Mouse (Mus musculus): ENCODE measurements at regions not wholly inside any gene's neighbourhood (a gene's known extent, or its start where the extent isn't known, plus 50 kb on each side); places are given as distances from the start of the nearest gene placed in this dataset.

DNA sequence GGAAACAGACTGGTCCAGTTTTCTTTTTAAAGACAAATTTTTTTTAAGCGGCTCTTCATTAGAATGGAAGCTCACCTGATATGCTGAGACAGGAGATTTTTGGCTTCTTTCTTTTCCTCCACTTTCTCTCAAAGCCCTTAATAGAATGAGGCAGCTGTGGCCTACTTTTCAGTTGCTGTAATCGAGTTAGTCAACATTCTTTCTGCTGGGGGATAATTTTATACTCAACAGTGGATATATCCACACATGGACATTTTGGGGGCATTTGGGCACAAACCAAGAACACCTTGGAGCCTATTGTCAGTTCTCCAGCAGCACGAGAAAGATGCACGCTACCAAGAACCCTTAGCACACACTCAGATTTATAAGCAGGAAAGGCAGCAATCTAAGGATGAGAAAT is 415.3 kb upstream of the Sox9 start:
- in situ Hi-C loops (cut with MboI, MseI), result no loop called here

DNA sequence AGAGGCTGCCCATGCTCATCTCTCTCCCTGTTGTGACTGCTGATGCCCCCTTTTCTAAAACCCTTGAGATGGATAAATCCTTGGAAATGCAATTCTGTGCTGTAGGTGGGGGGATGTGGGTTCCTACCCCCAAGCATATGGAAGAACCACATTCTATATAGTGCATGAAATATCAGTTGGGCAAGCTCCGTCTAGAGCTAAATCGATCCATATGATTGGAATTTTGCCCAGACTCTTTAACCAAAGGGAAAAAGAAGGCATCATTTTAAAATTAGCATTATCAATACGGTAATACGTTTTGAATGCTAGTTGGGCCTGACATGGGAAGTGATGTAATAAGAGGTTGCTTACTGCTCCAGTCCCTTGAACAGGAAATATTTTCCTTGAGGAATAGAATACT is 411.1 kb upstream of the Sox9 start:
- in situ Hi-C loops (cut with MboI, MseI), result no loop called here

DNA sequence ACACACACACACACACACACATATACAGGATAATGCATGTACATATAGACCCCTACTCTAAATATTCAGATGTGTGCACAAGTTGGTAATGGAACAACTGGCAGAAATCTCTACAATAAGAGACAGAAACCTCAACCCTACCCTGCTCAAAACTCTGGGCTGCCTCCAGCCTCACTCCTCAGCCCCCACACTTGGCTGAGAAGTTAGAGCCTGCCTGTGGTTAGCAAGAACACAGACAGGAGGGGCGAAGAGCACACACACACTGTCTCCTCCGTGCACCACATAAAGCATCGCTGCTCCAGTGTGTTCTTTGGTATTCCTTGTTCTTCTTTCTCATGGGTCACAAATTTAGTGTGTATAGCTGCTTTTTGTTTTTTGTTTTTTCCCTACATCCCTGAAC is 382.0 kb upstream of the Sox9 start:
- in situ Hi-C loops (cut with MboI, MseI), result no loop called here

DNA sequence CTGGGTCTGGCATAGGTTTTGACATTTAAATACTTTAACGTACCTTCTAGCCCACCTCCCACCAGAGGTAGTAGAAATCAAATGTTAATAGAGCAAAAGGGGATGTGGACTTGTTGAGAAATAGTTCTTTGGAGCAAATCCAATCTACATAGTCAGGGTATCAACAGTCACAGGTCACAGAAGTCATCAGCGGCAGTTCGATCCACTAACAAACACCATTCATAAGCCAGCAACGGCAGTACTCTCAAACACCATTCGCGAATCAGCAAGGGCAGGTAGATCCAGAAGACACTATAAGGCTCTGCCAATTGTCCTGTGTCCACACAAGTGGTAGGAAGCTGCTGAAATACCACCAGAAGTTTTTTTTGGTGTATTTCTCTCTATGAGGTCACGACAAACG is 374.3 kb upstream of the Sox9 start:
- in situ Hi-C loops (cut with MboI, MseI), result no loop called here

DNA sequence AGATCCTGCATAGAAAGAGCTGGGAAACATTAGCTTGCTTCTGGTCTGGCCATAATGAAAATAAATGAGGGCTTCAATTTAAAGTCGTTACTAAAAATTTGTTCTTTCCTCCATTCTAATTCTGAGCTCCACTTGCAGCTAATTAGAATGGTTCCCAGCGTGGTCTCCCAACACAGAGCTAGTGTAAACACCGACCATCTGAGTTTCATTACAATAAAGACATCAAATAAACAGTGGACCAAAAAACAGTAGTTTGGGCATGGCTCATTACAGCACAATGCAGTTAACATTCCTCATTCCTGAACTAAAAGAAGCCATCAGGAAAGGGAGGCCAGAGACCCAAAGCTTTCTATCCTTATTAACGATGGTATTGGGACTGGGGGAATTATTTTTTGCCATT is 369.6 kb upstream of the Sox9 start:
- in situ Hi-C loops (cut with MboI, MseI), result no loop called here

DNA sequence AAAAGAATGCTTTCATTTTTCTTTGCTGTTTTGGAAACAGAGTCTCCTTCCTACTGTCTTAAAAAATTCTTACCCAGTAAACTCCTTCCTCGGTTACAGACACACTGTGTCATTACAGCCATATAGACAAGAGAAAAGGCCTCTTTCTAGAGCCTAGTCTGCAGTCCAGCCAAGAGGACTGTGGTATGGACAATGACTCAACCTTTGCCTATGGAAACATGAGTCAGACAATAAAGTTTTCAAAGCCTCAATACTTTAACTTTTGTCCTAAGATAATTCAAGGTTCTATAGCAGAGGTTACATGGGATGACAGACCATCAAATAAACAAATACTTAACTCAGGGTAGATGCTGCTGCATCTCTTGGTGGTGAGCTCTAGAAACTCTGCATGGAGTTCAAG is 339.4 kb upstream of the Sox9 start:
- in situ Hi-C loops (cut with MboI, MseI), result no loop called here

DNA sequence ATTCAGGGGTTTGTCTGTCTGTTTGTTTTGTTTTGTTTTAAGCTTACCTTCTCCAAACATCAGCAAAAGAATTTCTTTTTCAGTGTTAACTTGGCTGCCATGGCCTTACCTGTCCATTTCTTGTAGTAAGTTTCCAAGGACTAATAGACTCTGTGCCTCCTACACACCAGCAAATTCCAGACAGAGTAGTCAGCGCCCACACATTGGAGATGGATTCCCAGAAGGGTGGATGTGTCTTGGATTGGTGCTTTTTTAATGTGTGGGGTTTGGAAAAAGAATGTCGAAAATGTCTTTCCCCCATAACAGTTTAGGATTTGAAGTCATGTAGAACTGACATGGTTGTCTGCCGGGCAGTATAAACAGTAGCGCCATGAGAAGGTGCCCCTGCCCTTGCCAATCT is 338.1 kb upstream of the Sox9 start:
- in situ Hi-C loops (cut with MboI, MseI), result no loop called here

DNA sequence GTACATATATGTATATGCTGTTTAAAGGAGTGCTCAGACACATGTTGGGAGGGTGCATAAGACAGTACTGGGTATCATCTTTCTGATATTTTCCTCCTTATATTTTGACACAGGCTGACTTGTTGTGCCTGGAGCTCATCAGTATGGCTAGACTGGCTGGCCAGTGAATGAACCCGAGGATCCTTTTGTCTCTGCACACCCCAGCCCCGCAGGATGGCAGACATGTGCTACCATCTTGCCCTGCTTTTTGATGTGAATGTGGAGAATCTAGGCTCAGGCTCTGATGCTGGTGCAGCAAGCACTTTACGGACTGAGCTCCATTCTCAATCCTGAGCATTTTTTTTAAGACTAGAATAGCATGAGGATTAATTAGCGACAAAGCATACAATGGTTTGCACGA is 332.4 kb upstream of the Sox9 start:
- in situ Hi-C loops (cut with MboI, MseI), result no loop called here

DNA sequence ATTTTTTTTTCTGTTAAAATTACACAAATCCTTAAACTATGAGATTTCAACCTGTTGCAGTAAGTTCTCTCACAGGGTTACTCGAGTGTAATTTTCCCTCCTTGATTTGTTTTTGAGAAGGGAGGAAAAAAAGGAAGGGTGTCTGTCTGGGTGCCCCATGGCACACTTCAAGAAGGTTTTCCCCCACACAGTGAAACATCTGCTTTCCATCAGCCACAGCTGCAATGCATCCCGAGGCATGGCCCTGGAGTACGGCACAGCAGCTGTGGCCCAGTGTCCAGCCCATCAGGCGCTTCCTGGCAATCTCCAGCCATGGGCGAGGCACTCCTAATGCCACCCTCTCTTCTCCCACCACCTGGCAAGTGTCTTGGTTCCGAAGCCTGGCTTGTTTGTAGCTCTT is 331.8 kb upstream of the Sox9 start:
- in situ Hi-C loops (cut with MboI, MseI), result no loop called here

DNA sequence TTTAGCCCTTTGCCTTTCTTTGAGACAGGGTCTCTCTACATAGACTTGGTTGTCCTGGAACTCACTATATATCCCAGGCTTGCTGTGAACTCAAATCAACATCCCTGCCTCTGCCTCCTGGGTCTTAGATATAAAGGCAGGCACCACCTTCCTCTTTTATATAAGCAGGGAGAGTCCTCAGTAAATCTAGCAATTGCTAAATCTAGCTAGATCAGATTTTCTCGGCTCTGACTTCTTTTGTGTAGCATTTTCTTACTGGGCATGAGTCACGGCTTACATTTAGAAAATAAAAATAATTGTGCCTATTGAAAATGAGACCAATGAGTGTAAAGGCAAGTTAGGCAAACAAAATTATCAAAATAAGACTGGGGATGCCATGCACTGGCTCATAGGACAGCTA is 323.9 kb upstream of the Sox9 start:
- in situ Hi-C loops (cut with MboI, MseI), result no loop called here

DNA sequence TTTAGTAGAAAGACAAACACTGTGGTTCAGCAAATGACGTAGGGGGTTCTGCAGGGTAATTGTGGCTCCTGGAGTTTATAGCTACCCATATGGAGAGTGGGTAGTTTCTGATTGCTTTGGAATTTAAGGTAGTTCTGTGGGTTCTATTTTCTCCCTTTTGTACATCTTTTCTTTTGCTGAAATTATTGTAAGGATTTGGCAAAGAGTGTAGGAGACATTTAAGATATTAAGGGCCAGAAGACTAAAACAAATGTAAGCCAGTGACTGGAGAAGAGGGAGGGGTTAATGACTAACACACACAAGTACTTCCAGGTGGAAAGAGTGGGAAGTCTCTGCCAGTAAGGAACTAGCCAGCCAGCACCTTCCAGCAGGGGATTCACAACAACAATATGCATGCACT is 318.9 kb upstream of the Sox9 start:
- in situ Hi-C loops (cut with MboI, MseI), result no loop called here

DNA sequence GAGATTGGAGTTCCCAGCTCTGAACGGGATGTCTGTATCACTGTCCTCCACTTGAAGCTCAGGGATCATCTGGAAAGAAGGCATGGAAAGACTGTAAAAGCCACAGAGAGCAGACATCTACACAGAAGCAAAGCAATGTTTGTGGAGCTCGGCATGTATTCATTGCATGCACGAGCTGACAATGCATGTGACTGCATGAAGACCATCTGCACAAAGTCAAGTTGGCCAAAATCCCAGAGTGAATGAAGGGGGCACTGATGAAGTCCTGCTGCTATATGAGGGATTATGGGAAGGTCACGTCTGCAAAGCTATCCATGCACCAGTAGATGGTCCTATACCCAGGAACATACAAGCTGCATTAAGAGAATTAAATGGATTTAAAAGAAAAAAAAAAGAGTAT is 317.6 kb upstream of the Sox9 start:
- in situ Hi-C loops (cut with MboI, MseI), result no loop called here

DNA sequence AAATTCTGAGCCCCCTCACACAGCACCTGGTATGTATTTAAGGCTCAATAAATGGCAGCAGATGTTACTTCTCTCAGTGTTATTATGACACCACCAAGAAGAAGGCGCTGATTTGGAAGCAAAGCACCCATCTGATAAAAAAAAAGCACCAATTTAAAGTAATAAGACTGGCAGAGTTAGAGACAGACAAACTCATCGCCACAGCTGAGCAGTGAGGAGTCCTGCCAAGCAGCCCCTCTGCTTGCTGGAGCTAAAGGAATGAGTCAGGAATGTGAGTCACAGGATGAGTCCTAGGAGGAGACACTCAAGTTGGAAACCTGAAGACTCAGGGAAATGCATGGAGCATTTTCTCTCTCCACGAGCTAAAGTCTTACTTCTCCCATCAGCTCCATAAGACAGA is 311.7 kb upstream of the Sox9 start:
- in situ Hi-C loops (cut with MboI, MseI), result no loop called here

DNA sequence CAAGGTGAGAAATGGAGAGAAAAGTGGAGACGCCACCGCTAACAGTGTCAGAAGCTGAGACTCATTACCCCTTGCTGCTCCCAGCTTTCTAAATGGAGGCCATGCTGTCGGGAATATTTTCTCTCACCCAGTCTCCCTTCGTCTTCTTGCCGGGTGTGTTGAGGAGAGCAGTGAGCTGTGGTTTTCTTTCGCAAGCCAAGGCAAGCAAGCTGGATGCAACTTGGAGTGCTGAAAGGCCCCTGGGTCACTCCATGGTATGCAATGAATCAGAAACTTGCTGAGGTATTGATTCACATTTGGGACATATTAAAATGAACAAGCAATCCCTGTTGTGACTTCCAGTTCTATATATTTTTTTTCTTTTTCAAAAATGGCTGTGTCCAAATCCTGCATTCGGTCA is 308.8 kb upstream of the Sox9 start:
- in situ Hi-C loops (cut with MboI, MseI), result no loop called here

DNA sequence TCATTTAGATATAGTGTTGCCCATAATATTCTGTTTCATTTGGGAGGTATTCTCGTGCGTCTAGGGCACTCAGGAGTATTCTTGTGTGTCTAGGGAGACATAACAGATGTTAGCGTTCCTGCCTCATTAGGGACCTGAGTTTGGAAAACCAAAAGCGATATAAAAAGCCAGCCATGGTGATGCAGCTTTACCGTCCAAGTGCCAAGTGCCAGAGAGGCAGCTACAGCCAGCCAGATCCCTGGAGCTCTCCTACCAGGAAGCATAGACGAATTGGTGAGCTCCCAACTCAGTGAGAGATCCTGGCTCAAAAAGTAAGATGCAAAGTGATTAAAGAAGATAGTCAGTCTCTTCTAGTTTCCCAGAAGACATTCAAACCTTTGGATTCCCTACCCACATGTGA is 308.3 kb upstream of the Sox9 start:
- in situ Hi-C loops (cut with MboI, MseI), result no loop called here

DNA sequence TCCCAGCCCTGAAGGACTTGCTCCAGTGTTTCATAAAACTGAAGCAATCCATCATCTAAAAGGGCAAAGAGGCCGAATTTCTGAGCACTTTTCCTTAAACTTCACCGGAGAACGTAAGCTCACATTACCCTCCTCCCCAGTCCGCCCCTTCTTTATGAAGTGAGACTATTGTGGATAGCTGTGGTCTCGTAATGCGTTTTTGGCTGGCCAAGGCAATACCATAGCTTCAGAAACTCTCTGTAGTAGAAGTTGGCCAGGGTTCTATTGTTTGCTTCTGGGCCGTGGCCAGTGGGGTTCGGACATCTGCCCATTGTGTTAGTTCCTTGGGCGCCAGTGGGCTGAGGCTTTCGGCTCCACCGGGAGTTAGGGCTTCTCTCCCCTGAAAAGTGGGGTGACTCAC is 301.7 kb upstream of the Sox9 start:
- in situ Hi-C loops (cut with MboI, MseI), result no loop called here

DNA sequence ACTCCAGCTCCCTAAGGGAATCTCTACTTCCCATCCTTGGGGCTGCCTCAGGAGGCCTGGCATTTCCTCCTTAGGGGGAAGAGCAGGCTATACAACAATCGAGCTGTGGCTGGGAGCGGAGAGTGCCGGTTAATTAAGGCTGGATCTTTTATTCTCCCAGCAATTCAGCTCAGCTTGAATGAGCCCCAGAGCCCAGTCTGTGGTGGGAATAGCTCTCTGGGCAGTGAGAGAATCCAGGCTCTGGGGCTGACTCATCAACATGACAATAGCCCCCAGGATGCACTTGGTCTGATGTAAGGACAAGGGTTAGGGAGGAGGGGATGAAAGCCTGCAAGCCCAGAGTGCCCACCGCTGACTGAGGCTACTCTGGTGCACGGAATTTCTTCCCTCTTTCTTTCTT is 280.2 kb upstream of the Sox9 start:
- in situ Hi-C loops (cut with MboI, MseI), result no loop called here

DNA sequence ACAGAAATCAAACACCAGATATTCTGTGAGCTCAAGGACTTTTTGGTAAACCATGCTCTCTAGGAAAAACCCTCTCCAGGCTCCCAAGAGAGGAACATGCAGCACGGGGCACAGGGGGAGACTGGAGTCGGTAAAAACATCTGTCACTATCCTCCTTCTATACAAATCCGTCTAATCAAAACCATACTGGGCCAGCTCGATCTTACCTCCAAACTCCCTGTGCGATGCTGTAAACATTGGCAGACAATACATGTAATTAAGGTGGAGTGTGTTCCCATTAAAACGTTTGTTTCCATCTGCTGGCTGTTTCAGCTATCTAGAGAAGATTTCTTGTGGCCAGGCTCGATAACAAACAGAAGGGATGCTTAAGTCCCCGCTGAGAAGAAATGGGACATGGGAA is 262.9 kb upstream of the Sox9 start:
- in situ Hi-C loops (cut with MboI, MseI), result no loop called here

DNA sequence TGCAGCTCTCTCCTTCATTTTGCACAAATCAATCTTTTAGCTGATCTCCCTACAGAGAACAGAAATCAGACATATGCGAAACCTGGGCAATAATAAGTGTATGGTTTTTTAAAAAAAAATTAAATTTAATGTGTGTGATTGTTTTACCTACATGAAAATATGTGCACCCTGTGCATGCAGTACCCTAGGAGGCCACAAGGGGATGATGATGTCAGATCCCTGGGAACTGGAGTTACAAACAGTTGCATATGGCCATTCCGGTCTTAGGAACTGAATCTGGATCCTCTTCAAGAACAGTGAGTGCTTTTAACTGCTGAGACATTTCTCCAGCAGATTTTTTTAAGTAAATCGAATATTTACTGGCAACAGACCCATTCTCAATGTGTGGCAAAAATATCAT is 257.0 kb upstream of the Sox9 start:
- in situ Hi-C loops (cut with MboI, MseI), result no loop called here

DNA sequence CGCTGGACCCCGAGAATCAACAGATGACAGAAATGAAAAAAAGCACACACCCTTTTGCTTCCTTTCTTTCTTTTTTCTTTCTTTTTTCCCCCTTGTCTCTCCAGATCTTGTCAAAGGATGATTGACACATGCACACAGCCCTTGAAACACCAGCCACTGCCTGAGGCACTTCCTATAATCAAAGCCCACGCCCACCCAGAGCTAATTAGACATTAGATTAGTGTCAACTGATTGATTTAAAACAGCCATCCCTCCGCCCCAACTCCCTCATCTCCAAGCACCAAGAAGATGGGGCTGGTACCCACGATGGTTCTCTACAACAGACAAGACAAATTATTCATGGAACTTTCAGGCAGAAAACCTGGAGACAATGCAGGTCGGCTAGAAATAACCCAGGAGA is 239.5 kb upstream of the Sox9 start:
- in situ Hi-C loops (cut with MboI, MseI), result no loop called here

DNA sequence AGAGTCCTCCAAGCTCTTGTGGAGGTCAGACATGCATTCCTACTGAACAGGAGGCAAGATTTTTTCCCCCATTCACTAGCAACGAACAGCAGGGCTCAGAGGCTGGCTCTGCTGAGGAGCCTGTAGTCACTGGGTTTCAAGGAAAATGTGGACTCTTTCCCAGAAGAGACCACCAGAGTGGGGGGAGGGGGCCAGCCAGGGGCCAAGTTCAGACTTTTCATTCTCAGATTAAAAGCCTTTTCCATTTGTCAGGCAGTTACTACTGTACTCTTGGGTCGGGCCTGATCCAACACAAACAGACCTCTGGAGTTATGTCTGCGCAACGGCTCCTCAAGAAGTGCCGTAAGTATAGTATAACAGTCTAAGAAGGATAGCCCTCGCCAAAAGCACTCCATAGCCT is 238.6 kb upstream of the Sox9 start:
- in situ Hi-C loops (cut with MboI, MseI), result no loop called here

DNA sequence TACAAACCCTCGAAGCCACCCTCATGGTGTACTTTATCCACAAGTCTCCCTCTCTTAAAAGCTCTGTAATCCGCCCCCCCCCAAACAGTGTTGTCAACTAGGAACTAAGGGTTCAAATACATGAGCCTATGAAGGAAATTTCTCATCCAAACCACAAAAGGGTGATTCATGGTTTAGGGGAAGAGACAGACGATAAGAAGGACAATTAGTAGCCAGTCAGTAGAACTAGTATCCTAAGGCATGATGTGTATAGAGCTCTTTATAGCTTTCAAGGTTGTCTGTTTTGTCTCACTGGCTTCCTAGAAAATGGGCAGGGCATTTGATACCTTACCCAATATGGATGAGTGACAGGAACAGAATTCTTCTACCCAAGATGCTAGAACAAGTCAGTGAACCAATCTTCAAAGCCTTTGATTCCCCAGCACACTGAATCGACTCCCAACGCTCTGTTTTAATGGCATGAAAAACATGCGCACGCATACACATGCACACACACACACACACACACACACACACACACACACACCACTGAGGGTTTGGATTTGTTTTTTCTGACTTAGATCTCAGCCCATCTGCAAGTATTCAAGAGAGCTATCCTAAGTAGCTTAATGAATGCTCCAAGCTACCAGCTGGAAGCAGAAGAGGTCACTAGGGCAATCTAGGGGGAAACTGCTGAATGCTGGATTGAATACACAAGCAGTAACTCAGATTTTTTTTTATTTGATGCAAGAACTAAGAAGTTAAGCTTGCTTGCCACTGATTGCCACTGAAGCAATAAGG is 236.6 kb upstream of the Sox9 start:
- in situ Hi-C loops (cut with MboI, MseI), result no loop called here

DNA sequence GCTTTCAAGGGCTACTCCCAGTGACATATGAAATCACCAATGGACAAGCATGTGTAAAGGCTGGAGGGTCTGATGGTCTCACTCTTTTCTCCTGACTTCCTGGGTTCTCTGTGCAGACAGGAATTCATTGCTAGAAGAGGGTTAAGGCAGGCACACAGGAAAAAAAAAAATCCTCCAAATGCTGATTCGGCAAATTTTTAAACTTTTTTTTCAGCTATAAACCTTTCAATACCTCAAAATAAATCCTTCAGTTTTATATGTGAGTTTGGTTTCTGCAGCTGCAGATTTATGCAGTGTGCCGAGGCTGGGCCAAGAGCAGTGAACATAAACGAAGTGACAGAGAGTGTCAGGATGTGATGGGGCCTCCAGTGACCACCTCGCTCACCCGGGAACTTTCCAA is 235.9 kb upstream of the Sox9 start:
- in situ Hi-C loops (cut with MboI, MseI), result no loop called here

DNA sequence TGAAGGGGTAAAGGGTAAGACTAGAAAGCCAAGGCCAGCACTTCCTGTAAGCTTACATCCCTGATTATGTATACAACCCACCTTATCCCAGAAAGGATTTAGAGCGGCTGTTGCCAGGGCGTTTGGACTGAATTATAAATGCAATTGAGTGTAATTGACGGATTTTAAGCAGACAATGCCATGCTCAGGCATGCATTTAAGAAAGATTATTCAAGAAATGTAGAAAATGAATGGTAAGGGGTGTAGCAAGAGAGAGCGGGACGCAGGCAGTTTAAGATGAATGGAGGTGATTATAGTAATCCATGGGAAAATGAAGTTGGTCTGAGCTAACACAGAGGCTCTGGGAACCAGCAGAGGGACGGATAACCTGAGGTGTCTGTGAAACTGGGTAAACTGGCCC is 229.2 kb upstream of the Sox9 start:
- in situ Hi-C loops (cut with MboI, MseI), result no loop called here

Data from T-helper 1 cell (primary cell).